Mouse (Mus musculus): ENCODE data around the gene Disp1.

- TF ChIP-seq TAL1 (IDR thresholded peaks at IDR 0.05; ENCODE audit: low read length) = no peak
- no peak for TF ChIP-seq GATA1 (IDR thresholded peaks at IDR 0.05; ENCODE audit: low read length)
These were observed 174.0 kb downstream of the Disp1 start for GRCm38 (mm10) chr1:183047191-183047912.
